Comparison of ENCODE assay signal across 18 mouse cellular contexts in genomic region chr1:44576001-44576400, GRCm38 (mm10). TPM values are rescaled to one million over a fixed set of nuclear protein-coding genes. Genes with fewer than 3 reads are reported as not detected.
A peak's percentile ranks its signal among the peaks of the same experiment; 100 is the strongest.
DNase-seq lines count a peak whose midpoint lies in the region; ATAC-seq and TF ChIP-seq lines count a peak whose summit lies in the region.
"Had no signal": no experiment of that assay in that cellular context is flagged by ENCODE, and none has a peak within 500 bp of the region (broad histone marks: within the 10 kb centered on the region; RNA-seq: fewer than 3 reads in every experiment).

No protein-coding gene starts in this region.

- H3K27ac ChIP-seq in midbrain, embryonic 11.5 days (ENCODE audit: low read depth, low read length) = no peak overlapping the region
- no peak overlapping the region for H3K27ac ChIP-seq in midbrain, embryonic 10.5 days (replicated peaks)
- H3K27ac ChIP-seq in forebrain, postnatal 0 days (ENCODE audit: low read depth, low read length) = no peak overlapping the region
- H3K27ac ChIP-seq: forebrain, embryonic 12.5 days; limb, embryonic 13.5 days; midbrain, embryonic 15.5 days had no signal

- WGBS in midbrain, embryonic 11.5 days = 68% methylated on average over 1 of the region's 1 CpGs
- WGBS in midbrain, embryonic 10.5 days = 74% methylated on average over 1 of the region's 1 CpGs
- 88% methylated on average over 1 of the region's 1 CpGs for WGBS in forebrain, postnatal 0 days

- H3K9me3 ChIP-seq in midbrain, embryonic 11.5 days (ENCODE audit: control insufficient read depth, low read length) = no peaks in the 10 kb centered on the region
- H3K9me3 ChIP-seq in midbrain, embryonic 10.5 days (replicated peaks) = no peaks in the 10 kb centered on the region
- H3K9me3 ChIP-seq in forebrain, postnatal 0 days (ENCODE audit: low read length) = no peaks in the 10 kb centered on the region
- H3K9me3 ChIP-seq: forebrain, embryonic 12.5 days; limb, embryonic 13.5 days; midbrain, embryonic 15.5 days had no signal

- no peaks in the 10 kb centered on the region for H3K4me1 ChIP-seq in midbrain, embryonic 11.5 days (ENCODE audit: control insufficient read depth, insufficient read depth, low read length)
- no peaks in the 10 kb centered on the region for H3K4me1 ChIP-seq in midbrain, embryonic 10.5 days
- no peaks in the 10 kb centered on the region for H3K4me1 ChIP-seq in forebrain, postnatal 0 days (ENCODE audit: insufficient read depth)
- H3K4me1 ChIP-seq: forebrain, embryonic 12.5 days; limb, embryonic 13.5 days; midbrain, embryonic 15.5 days had no signal

- no peak overlapping the region for H3K4me2 ChIP-seq in midbrain, embryonic 11.5 days
- no peak overlapping the region for H3K4me2 ChIP-seq in forebrain, postnatal 0 days (ENCODE audit: low read depth)
- H3K4me2 ChIP-seq: forebrain, embryonic 12.5 days; heart, embryonic 11.5 days; limb, embryonic 13.5 days; midbrain, embryonic 15.5 days had no signal

- no peaks in the 10 kb centered on the region for H3K27me3 ChIP-seq in midbrain, embryonic 11.5 days (ENCODE audit: control insufficient read depth, insufficient read depth, low read length)
- no peaks in the 10 kb centered on the region for H3K27me3 ChIP-seq in midbrain, embryonic 10.5 days (ENCODE audit: low read depth, poor library complexity, severe bottlenecking)
- H3K27me3 ChIP-seq in forebrain, postnatal 0 days (ENCODE audit: insufficient read depth, low read length) = no peaks in the 10 kb centered on the region
- H3K27me3 ChIP-seq: forebrain, embryonic 12.5 days; limb, embryonic 13.5 days; midbrain, embryonic 15.5 days had no signal

- peak; percentile 7 for DNase-seq in embryo, embryonic 11 days
- DNase-seq in embryo, embryonic 10.5 days (ENCODE audit: low spot score) = no peak
- peak; percentile 23 for DNase-seq in midbrain, embryonic 11.5 days (ENCODE audit: low spot score, missing footprints)
- DNase-seq in midbrain, embryonic 10.5 days (ENCODE audit: low spot score) = no peak
- DNase-seq in kidney, postnatal 10 days = peak; percentile 45
- DNase-seq in forebrain, postnatal 0 days = no peak
- no peak for DNase-seq in right cerebral cortex, postnatal 14 days
- DNase-seq in adrenal gland, postnatal 10 days = no peak
- DNase-seq: adrenal gland, postnatal 14 days; cerebellum, adult 11-12 months; heart, postnatal 36 days; right cerebral cortex, adult 18-20 months had no signal

- H3K9ac ChIP-seq in midbrain, embryonic 11.5 days (ENCODE audit: low read length) = no peak overlapping the region
- H3K9ac ChIP-seq in forebrain, postnatal 0 days = no peak overlapping the region
- H3K9ac ChIP-seq: forebrain, embryonic 12.5 days; limb, embryonic 13.5 days; midbrain, embryonic 15.5 days had no signal

- no peak overlapping the region for H3K4me3 ChIP-seq in midbrain, embryonic 11.5 days (ENCODE audit: low read depth, low read length)
- no peak overlapping the region for H3K4me3 ChIP-seq in midbrain, embryonic 10.5 days
- no peak overlapping the region for H3K4me3 ChIP-seq in forebrain, postnatal 0 days (ENCODE audit: low read depth, low read length)
- H3K4me3 ChIP-seq: forebrain, embryonic 12.5 days; limb, embryonic 13.5 days; midbrain, embryonic 15.5 days had no signal

- no peaks in the 10 kb centered on the region for H3K36me3 ChIP-seq in midbrain, embryonic 11.5 days (ENCODE audit: control insufficient read depth, insufficient read depth, low read length)
- H3K36me3 ChIP-seq in midbrain, embryonic 10.5 days = no peaks in the 10 kb centered on the region
- no peaks in the 10 kb centered on the region for H3K36me3 ChIP-seq in forebrain, postnatal 0 days (ENCODE audit: insufficient read depth)
- H3K36me3 ChIP-seq: forebrain, embryonic 12.5 days; limb, embryonic 13.5 days; midbrain, embryonic 15.5 days had no signal

- no peak for ATAC-seq in midbrain, embryonic 11.5 days (ENCODE audit: low FRiP score)
- no peak for ATAC-seq in forebrain, postnatal 0 days
- ATAC-seq: hindbrain, embryonic 16.5 days; midbrain, embryonic 15.5 days had no signal

- no peak for TF ChIP-seq CTCF in forebrain, postnatal 0 days (IDR thresholded peaks at IDR 0.05; ENCODE audit: low read depth)

RNA-seq across cellular contexts. Expression of gene Gulp1, which starts 24.7 kb away (rescaled TPM):
- 29.5 and 35.3 TPM in 2 replicates for polyA plus RNA-seq in midbrain, embryonic 11.5 days (2014; fragmentation: Nextera tagmentation; extraction: Ambion mirVana)
- polyA plus RNA-seq in midbrain, embryonic 10.5 days (2016; fragmentation: Nextera tagmentation; extraction: Ambion mirVana) = 21.8 and 26.0 TPM in 2 replicates
- 10.4 and 14.5 TPM in 2 replicates for total RNA-seq in forebrain, postnatal 0 days (2014; rRNA removed)
- polyA plus RNA-seq in forebrain, postnatal 0 days (2015; fragmentation: Nextera tagmentation; extraction: Ambion mirVana) = 4.7 and 5.0 TPM in 2 replicates
- total RNA-seq in adrenal gland, postnatal 10 days (2021) = 10 to 100 TPM; 37.3 to 37.7 TPM
- total RNA-seq: MEL had no signal

Comparison
In these comparisons a context has a peak if more than half of its experiments do, and no peak if none do; other contexts are left out.
1. DNase-seq: peak in embryo, embryonic 11 days (single experiment), midbrain, embryonic 11.5 days (single experiment) and kidney, postnatal 10 days (single experiment); none in embryo, embryonic 10.5 days (single experiment), midbrain, embryonic 10.5 days (single experiment), forebrain, postnatal 0 days (single experiment), right cerebral cortex, postnatal 14 days (single experiment) and adrenal gland, postnatal 10 days (single experiment).